ENCODE assay signal across 7 mouse cellular contexts in the genomic region with DNA sequence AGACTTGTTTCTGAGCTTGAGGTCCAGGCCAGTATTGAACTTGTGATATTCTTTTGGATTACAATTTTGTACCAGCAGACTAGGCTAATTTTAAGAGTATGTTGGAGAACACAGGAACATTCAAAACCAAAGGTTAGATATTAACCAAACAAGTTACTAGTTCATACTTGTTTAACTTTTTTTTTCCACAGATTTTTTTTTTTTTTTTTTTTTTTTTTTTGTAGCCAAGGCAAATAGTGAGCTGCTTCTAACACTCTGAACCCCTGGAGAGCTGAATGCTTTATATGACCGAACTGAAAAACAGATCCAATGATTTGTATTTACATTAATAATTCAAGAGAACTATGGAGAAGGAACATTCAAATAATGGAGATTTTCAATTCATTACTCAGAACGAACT. TPM values are rescaled to one million over a fixed set of nuclear protein-coding genes. Genes with fewer than 3 reads are reported as not detected.
DNase-seq lines count a peak whose midpoint lies in the region; ATAC-seq and TF ChIP-seq lines count a peak whose summit lies in the region.

No protein-coding gene starts in this region.

- peak overlapping the region; percentile 50 for H3K4me3 ChIP-seq in kidney, postnatal 0 days (replicated peaks; ENCODE audit: low read depth, low read length)
- H3K4me3 ChIP-seq in bone marrow, adult 2 months (replicated peaks; ENCODE audit: control insufficient read depth, low read depth, low read length) = peak overlapping the region; percentile 21
- H3K4me3 ChIP-seq in forebrain, postnatal 0 days (ENCODE audit: low read depth, low read length) = peak overlapping the region; percentile 70
- peak overlapping the region; percentile 72 for H3K4me3 ChIP-seq in midbrain, embryonic 15.5 days

- no peaks in the 10 kb centered on the region for H3K9me3 ChIP-seq in kidney, postnatal 0 days (replicated peaks; ENCODE audit: low read length)
- H3K9me3 ChIP-seq in forebrain, postnatal 0 days (ENCODE audit: low read length) = no peaks in the 10 kb centered on the region
- no peaks in the 10 kb centered on the region for H3K9me3 ChIP-seq in midbrain, embryonic 15.5 days

- 58% methylated on average over 2 of the region's 2 CpGs for WGBS in kidney, postnatal 0 days
- WGBS in bone marrow, adult 2 months = 58% methylated on average over 2 of the region's 2 CpGs
- WGBS in forebrain, postnatal 0 days = 33% methylated on average over 2 of the region's 2 CpGs
- 28% methylated on average over 2 of the region's 2 CpGs for WGBS in midbrain, embryonic 15.5 days

- H3K27me3 ChIP-seq in kidney, postnatal 0 days (ENCODE audit: insufficient read depth, low read length) = no peaks in the 10 kb centered on the region
- H3K27me3 ChIP-seq in forebrain, postnatal 0 days (ENCODE audit: insufficient read depth, low read length) = no peaks in the 10 kb centered on the region
- H3K27me3 ChIP-seq in midbrain, embryonic 15.5 days (replicated peaks) = no peaks in the 10 kb centered on the region

- no peak overlapping the region for H3K27ac ChIP-seq in kidney, postnatal 0 days
- no peak overlapping the region for H3K27ac ChIP-seq in bone marrow, adult 2 months (ENCODE audit: control insufficient read depth, insufficient read depth, low read depth, low read length, poor library complexity)
- H3K27ac ChIP-seq in forebrain, postnatal 0 days (ENCODE audit: low read depth, low read length) = no peak overlapping the region
- H3K27ac ChIP-seq in midbrain, embryonic 15.5 days = no peak overlapping the region

- H3K4me2 ChIP-seq in kidney, postnatal 0 days (ENCODE audit: low read length) = peak overlapping the region; percentile 63; the same call in 1 of the 2 replicates
- peak overlapping the region; percentile 71; the same call in 1 of the 2 replicates for H3K4me2 ChIP-seq in forebrain, postnatal 0 days (ENCODE audit: low read depth)
- H3K4me2 ChIP-seq in midbrain, embryonic 15.5 days = peak overlapping the region; percentile 72

- H3K9ac ChIP-seq in kidney, postnatal 0 days (ENCODE audit: low read depth, low read length) = no peak overlapping the region
- peak overlapping the region; percentile 77; the same call in 1 of the 2 replicates for H3K9ac ChIP-seq in forebrain, postnatal 0 days
- H3K9ac ChIP-seq in midbrain, embryonic 15.5 days = no peak overlapping the region

- no peaks in the 10 kb centered on the region for H3K36me3 ChIP-seq in kidney, postnatal 0 days (ENCODE audit: insufficient read depth, low read length)
- no peaks in the 10 kb centered on the region for H3K36me3 ChIP-seq in forebrain, postnatal 0 days (ENCODE audit: insufficient read depth)
- H3K36me3 ChIP-seq in midbrain, embryonic 15.5 days (replicated peaks) = no peaks in the 10 kb centered on the region

- DNase-seq in kidney, postnatal 0 days (ENCODE audit: low spot score) = no peak
- no peak for DNase-seq in kidney, adult 18-20 months
- DNase-seq in forebrain, postnatal 0 days = no peak
- DNase-seq in cerebellum, adult 9-11 months = no peak
- no peak for DNase-seq in frontal cortex, adult 2 months (ENCODE audit: extremely low spot score in 1 of 2, low spot score in 1 of 2)

- no peaks in the 10 kb centered on the region; the same call in 1 of the 2 replicates for H3K4me1 ChIP-seq in kidney, postnatal 0 days (replicated peaks; ENCODE audit: insufficient read depth, low read length)
- H3K4me1 ChIP-seq in bone marrow, adult 2 months (ENCODE audit: control insufficient read depth, insufficient read depth, low read length) = no peaks in the 10 kb centered on the region; the same call in 1 of the 2 replicates
- H3K4me1 ChIP-seq in forebrain, postnatal 0 days (ENCODE audit: insufficient read depth) = no peaks in the 10 kb centered on the region
- H3K4me1 ChIP-seq in midbrain, embryonic 15.5 days = peaks cover 10% of the 10 kb centered on the region

- no peak for TF ChIP-seq POLR2A in bone marrow, adult 2 months (IDR thresholded peaks at IDR 0.05; ENCODE audit: borderline replicate concordance, control insufficient read depth, low read depth, low read length)

- no peak for TF ChIP-seq CTCF in kidney, postnatal 0 days (IDR thresholded peaks at IDR 0.05; ENCODE audit: low read depth)
- no peak for TF ChIP-seq CTCF in bone marrow, adult 2 months (IDR thresholded peaks at IDR 0.05; ENCODE audit: control insufficient read depth, insufficient read depth, low read length)
- TF ChIP-seq CTCF in forebrain, postnatal 0 days (IDR thresholded peaks at IDR 0.05; ENCODE audit: low read depth) = no peak

- ATAC-seq in kidney, postnatal 0 days (replicated peaks; ENCODE audit: low FRiP score, low read depth) = no peak
- no peak for ATAC-seq in forebrain, postnatal 0 days
- no peak for ATAC-seq in midbrain, embryonic 15.5 days (replicated peaks)

RNA-seq across cellular contexts. Expression of gene Chac2, which starts 0.9 kb away (rescaled TPM):
- 35.3 and 37.2 TPM in 2 replicates for polyA plus RNA-seq in kidney, postnatal 0 days (2015; fragmentation: Nextera tagmentation; extraction: Ambion mirVana)
- polyA plus RNA-seq in bone marrow, adult 2 months (2011; ENCODE audit: insufficient read depth, insufficient read length, low replicate concordance, missing spikeins) = 14.8 and 15.8 TPM in 2 replicates
- 18.1 and 27.8 TPM in 2 replicates for total RNA-seq in forebrain, postnatal 0 days (2014; rRNA removed)
- 21.9 and 28.4 TPM in 2 replicates for polyA plus RNA-seq in forebrain, postnatal 0 days (2015; fragmentation: Nextera tagmentation; extraction: Ambion mirVana)
- 28.6 and 31.1 TPM in 2 replicates for polyA plus RNA-seq in midbrain, embryonic 15.5 days (2015; fragmentation: Nextera tagmentation; extraction: Ambion mirVana)
- 11.6 and 12.0 TPM in 2 replicates for polyA plus RNA-seq in frontal cortex, adult 2 months (2012; rRNA removed)

RNA-seq across cellular contexts. Expression of gene Erlec1, which starts 31.1 kb away (rescaled TPM):
- polyA plus RNA-seq in kidney, postnatal 0 days (2015; fragmentation: Nextera tagmentation; extraction: Ambion mirVana) = 17.2 and 18.4 TPM in 2 replicates
- polyA plus RNA-seq in bone marrow, adult 2 months (2011; ENCODE audit: insufficient read depth, insufficient read length, low replicate concordance, missing spikeins) = 14.9 and 24.8 TPM in 2 replicates
- 9.7 and 13.7 TPM in 2 replicates for total RNA-seq in forebrain, postnatal 0 days (2014; rRNA removed)
- polyA plus RNA-seq in forebrain, postnatal 0 days (2015; fragmentation: Nextera tagmentation; extraction: Ambion mirVana) = 8.6 and 9.1 TPM in 2 replicates
- polyA plus RNA-seq in midbrain, embryonic 15.5 days (2015; fragmentation: Nextera tagmentation; extraction: Ambion mirVana) = 9.3 and 10.0 TPM in 2 replicates
- 32.3 and 41.2 TPM in 2 replicates for polyA plus RNA-seq in frontal cortex, adult 2 months (2012; rRNA removed)

Comparison
In these comparisons a context has a peak if more than half of its experiments do, and no peak if none do; other contexts are left out.
1. H3K4me3 ChIP-seq: peak in every context shown above with its lines; median percentile 72 in midbrain, embryonic 15.5 days; 70 in forebrain, postnatal 0 days; 50 in kidney, postnatal 0 days; 21 in bone marrow, adult 2 months.